Mouse (Mus musculus) CD4-positive helper T cell, adult 2 months (primary cell): Measurements from ENCODE around the gene Chmp1a.
"Not testable (repeated sequence)": the region's sequence is repeated elsewhere in the genome, so short reads cannot be mapped to it uniquely, and the experiment has no call there.

ENCODE experiments used
- DNase-seq: peaks from one replicate; pipeline ENCODE4 v3.0.0-alpha.2; 2012; ENCODE audit warnings: low read depth, missing footprints, low spot score

Gene Chmp1a

GRCm38 (mm10) chr8:123232553-123232952 lies 20.0 kb upstream of the Chmp1a start:
- no peak for DNase-seq

DNA sequence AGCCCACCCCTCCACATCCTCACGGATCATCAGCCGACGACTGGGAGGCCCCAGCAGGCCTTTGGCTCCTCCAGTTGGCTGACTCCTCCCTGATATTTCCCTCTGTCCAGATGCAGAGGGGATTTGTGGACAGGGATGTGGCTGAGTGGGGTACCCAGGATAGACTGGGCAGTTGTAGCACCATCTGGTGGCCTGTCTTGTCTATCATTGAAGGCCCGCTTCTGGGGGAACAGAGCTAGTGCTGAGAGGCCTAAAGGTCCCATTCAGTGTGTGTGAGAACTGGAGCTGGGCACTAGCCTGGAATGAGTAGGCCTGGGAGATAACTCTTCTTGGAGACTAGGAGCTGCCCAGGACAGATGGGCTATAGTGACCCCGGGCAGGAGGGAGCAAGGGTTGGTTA lies 19.2 kb upstream of the Chmp1a start:
- no peak for DNase-seq

GRCm38 (mm10) chr8:123230326-123230725 lies 17.8 kb upstream of the Chmp1a start:
- not testable (repeated sequence) for DNase-seq

DNA sequence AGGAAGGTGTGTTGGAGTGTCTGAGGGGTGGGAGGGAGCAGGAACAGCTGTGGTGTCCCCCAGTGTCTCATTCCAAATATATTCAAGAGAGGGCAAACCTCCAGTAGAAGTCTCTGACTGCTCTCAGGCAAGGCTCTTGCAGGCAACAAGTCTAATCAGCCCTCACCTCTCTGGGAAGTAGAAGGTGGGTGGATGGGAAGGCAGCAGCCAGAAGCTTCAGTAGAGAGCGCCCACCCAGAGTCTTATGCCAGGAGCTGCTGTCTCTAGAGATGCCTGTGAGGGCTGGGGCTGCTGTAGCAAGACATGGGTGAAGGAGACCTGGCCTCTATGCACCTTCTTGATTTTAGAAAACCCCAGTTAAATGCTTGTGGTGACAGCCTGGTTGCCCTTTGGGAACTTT lies 15.9 kb upstream of the Chmp1a start:
- no peak for DNase-seq

- DNase-seq, result peak; percentile 90
Measured at GRCm38 (mm10) chr8:123224278-123225266, 12.0 kb upstream of the Chmp1a start, which contains the start of gene Cdk10. Gene Cdk10 (plus strand): TSS chr8:123224842.

DNA sequence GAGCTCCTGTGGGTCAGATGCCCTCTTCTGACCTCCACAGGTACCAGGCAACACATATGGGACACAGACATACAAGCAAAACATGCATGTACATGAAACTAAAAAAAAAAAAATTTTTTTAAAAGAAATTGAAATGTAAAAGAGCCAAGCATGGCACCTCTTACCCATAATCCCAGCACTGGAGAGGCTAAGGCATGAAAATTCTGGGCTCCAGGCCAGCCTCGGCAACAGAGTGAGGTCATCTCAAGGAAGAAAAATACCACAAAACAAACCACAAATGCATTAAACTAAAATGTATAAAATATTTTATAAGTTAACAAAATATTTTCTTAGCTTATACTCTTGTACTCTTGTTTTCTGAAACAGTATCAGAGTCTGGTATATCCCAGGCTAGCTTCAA lies 8.4 kb upstream of the Chmp1a start:
- DNase-seq, result no peak

- DNase-seq, result no peak
Measured at GRCm38 (mm10) chr8:123215430-123215829, 2.9 kb upstream of the Chmp1a start.

DNA sequence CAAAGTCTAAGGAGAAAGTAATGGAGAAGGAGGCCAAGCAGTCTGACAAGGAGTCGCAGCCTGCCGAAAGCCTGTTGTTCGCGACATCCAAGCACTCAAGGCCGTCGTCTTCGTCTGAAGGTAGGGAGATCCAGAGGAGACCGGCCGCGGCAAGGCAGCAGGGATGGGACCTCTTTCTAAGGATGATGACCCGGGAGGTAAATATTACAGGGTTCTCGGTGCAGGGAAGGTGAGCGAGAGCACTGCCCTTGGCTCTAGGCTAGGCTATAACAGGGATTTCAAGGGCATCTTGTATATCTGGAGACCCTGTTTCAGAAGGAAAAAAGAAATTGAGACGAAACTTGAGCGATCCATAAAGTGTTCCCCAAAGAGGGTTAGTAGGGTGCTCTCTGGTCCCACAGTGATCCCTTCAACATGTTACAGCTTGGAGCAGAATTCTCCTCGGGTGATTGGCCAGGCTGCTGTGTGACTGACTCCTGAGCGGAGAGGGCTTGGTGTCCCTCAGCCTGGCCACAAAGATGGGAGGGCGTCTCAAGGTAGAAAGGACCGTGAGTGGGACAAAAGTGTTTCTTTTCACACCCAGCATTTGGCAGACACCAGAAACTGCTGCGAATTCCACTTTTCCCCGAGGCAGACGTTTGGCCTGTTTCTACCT lies 682 bp upstream of the Chmp1a start:
- DNase-seq, result no peak

GRCm38 (mm10) chr8:123211876-123212275 lies 687 bp downstream of the Chmp1a start:
- peak; percentile 24 for DNase-seq

GRCm38 (mm10) chr8:123203571-123203970 lies 9.0 kb downstream of the Chmp1a start:
- DNase-seq, result peak; percentile 72

DNA sequence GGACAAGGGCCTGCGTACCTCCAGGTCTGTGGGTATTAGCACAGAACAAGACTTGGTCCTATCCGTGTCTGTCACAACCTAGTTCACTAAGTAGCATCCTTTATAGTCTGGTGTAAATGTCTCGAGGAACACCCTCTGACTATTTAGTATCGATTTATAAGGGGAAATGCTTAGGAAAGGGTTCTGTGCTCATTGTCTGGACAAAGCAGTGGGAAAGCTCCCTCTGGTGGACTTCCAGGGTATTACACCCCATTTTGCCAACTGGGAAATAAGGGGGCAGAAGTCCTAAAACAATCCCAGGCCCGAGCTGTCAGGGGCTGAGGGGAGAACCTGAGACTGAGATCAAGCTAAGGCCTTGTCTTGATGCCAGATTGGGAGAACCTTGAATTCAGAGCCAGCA lies 10.3 kb downstream of the Chmp1a start:
- peak; percentile 66 for DNase-seq

GRCm38 (mm10) chr8:123199864-123200263 lies 12.7 kb downstream of the Chmp1a start:
- DNase-seq, result no peak

DNA sequence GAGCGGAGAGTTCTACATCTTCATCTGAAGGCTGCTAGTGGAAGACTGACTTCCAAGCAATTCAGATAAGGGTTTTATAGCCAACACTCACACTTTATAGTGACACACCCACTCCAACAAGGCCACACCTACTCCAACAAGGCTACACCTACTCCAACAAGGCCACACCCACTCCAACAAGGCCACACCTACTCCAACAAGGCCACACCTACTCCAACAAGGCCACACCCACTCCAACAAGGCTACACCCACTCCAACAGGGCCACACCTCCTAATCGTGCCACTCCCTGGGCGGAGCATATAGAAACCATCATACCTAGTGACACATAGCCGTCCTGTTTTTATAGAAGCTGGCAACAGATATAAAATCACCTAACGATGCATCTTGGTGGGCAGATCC lies 15.5 kb downstream of the Chmp1a start:
- DNase-seq, result not testable (repeated sequence)

- DNase-seq, result no peak
Measured at GRCm38 (mm10) chr8:123193771-123194170, 18.8 kb downstream of the Chmp1a start.

DNA sequence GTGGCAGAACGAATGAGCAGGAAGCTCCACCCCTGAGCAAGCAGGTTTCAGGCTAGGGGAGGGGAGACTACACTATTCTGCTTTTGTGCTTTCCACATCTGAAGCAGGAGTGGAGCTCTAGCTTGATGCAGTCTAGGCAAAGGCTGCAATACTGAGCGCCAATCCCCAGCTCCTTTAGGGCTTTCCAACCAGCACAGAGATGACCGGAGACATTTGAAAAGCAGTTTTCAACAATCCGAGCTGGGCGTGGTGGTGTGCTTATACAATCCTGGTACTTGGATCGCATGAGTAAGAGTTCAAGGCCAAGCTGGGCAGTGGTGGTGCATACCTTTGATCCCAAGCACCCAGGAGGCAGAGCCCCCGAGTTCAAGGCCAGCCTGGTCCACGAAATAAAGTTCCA lies 20.7 kb downstream of the Chmp1a start:
- no peak for DNase-seq

- DNase-seq, result peak; percentile 63
Measured at GRCm38 (mm10) chr8:123190678-123191077, 21.9 kb downstream of the Chmp1a start.

DNA sequence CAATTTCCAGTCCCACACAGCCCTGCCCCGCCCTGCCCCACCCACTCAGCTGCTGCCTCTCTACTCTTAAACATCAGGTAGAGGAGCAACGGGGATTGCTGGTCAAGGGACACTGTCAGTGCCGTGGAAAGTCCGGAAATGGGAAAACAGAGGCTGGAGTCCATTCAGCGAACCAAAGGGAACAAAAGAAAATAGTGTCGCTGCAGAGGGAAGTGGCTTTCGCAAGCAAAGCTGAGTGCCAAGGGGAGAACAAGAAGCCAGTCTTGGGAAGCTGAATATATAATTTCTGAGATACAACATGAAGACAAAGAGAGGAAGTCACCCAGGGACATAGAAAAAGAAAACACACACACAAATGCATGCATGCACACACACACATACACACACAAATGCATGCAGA lies 23.7 kb downstream of the Chmp1a start:
- no peak for DNase-seq

- DNase-seq, result no peak
Measured at GRCm38 (mm10) chr8:123188006-123188405, 24.6 kb downstream of the Chmp1a start.

- DNase-seq, result no peak
Measured at GRCm38 (mm10) chr8:123185566-123186409, 26.8 kb downstream of the Chmp1a start, which contains the start of gene Dpep1. Gene Dpep1 (plus strand): TSS chr8:123186242.

DNA sequence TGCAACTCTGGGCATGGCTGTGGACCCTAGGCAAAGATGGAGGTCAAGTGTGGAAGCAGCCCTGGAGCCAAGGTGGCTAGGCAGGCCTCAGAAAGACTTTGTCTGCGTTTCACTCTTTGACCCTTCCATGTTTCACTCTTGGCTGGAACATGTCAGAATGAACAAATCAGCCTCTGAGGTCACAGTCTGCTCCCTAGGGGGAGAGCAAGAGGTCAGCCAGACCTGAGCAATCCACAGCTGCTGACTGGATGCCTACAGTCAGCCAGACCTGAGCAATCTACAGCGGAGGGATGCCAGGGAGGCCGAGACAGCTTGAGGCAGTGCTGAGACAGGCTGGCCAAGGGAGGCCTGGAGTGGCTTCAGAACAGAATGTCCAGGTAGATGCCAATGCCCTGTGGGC lies 31.2 kb downstream of the Chmp1a start:
- DNase-seq, result no peak

GRCm38 (mm10) chr8:123157888-123158465 lies 54.6 kb downstream of the Chmp1a start, which contains the start of gene Sult5a1:
Gene Sult5a1 (minus strand): TSS chr8:123158315.
- DNase-seq, result no peak
